Mouse (Mus musculus) C2C12 (cell line): Measurements from ENCODE around the gene Egfl8. TPM values are rescaled to one million over a fixed set of nuclear protein-coding genes. Genes with fewer than 3 reads are reported as not detected.
A peak's percentile ranks its signal among the peaks of the same experiment; 100 is the strongest.

ENCODE experiments used
- H3K27me3 ChIP-seq: one replicate; pipeline ENCODE4 v1.6.1; 2011; ENCODE audit not compliant: control insufficient read depth, insufficient read depth, insufficient read length
- H3K36me3 ChIP-seq: one replicate; pipeline ENCODE4 v1.6.1; 2011; ENCODE audit not compliant: control insufficient read depth, insufficient read depth
- H3K4me3 ChIP-seq: one replicate; pipeline ENCODE4 v1.5.1; 2011; ENCODE audit warnings: mild to moderate bottlenecking, control low read depth; ENCODE audit not compliant: poor library complexity, insufficient read depth, severe bottlenecking
- H3K79me2 ChIP-seq: one replicate; pipeline ENCODE4 v1.6.1; 2011; ENCODE audit not compliant: control insufficient read depth, insufficient read depth
- H3K79me3 ChIP-seq: one replicate; pipeline ENCODE4 v1.6.1; 2011; ENCODE audit warnings: low read depth, control low read depth
- H3ac ChIP-seq: one replicate; pipeline ENCODE3; 2011; ENCODE audit warnings: low read depth; ENCODE audit not compliant: control insufficient read depth, insufficient read length
- CEBPB ChIP-seq: IDR thresholded peaks from one replicate; pipeline ENCODE4 v1.6.1; 2011; ENCODE audit warnings: low read depth, mild to moderate bottlenecking, control low read depth, moderate library complexity
- CTCF ChIP-seq: IDR thresholded peaks from one replicate; pipeline ENCODE4 v1.5.1; 2011; ENCODE audit not compliant: control insufficient read depth, insufficient read depth, insufficient read length
- FOSL1 ChIP-seq: IDR thresholded peaks from one replicate; pipeline ENCODE4 v1.8.0; 2011; ENCODE audit warnings: mild to moderate bottlenecking, low read length; ENCODE audit not compliant: poor library complexity, insufficient read depth, severe bottlenecking
- MAX ChIP-seq: IDR thresholded peaks from one replicate; pipeline ENCODE4 v1.6.1; 2011; ENCODE audit warnings: mild to moderate bottlenecking, control low read depth
- MYOD1 ChIP-seq: IDR thresholded peaks from one replicate; pipeline ENCODE4 v1.6.1; 2011; ENCODE audit warnings: low read depth; ENCODE audit not compliant: control insufficient read depth, insufficient read length
- MYOG ChIP-seq: IDR thresholded peaks from one replicate; pipeline ENCODE4 v1.6.1; 2011; ENCODE audit not compliant: control insufficient read depth, insufficient read length; ENCODE audit errors: extremely low read depth
- USF1 ChIP-seq: IDR thresholded peaks from one replicate; pipeline ENCODE4 v1.6.1; 2011; ENCODE audit warnings: low read depth, mild to moderate bottlenecking, control low read depth, moderate library complexity
- polyA plus RNA-seq: library from polyadenylated mRNA; unstranded; fragments of >200 nt; fragmentation: generic; extraction: Trizol; gene quantifications from one replicate; pipeline ENCODE4 v1.2.1, GENCODE M21; 2012; ENCODE audit warnings: missing spikeins

Egfl8 gene
- polyA plus RNA-seq, 1 experiment = 0.22 TPM

- Histone ChIP-seq H3K79me2 (peaks cover 39% of the 10 kb centered on the region), H3K79me3 (peaks cover 23% of the 10 kb centered on the region), H3ac (no peak overlapping the region), H3K36me3 (peaks cover 12% of the 10 kb centered on the region), H3K27me3 (no peaks in the 10 kb centered on the region), H3K4me3 (no peak overlapping the region)
- TF ChIP-seq MYOD1 = no peak
- TF ChIP-seq MAX = no peak
These were observed 4.7 kb downstream of the Egfl8 start for GRCm38 (mm10) chr17:34611050-34611449.

GRCm38 (mm10) chr17:34607997-34608396 is 7.8 kb downstream of the Egfl8 start:
- no peak overlapping the region for H3K4me3 ChIP-seq
- H3K36me3 ChIP-seq = peaks cover 12% of the 10 kb centered on the region
- H3ac ChIP-seq = no peak overlapping the region
- TF ChIP-seq MAX = no peak
- peaks cover 23% of the 10 kb centered on the region for H3K79me3 ChIP-seq
- no peaks in the 10 kb centered on the region for H3K27me3 ChIP-seq
- H3K79me2 ChIP-seq = peaks cover 44% of the 10 kb centered on the region

- no peaks in the 10 kb centered on the region for H3K27me3 ChIP-seq
- TF ChIP-seq MAX (no peak), MYOD1 (no peak), CEBPB (no peak), CTCF (no peak), FOSL1 (no peak), MYOG (no peak), USF1 (no peak)
- peak overlapping the region; percentile 77 for H3ac ChIP-seq
- peaks cover 54% of the 10 kb centered on the region for H3K79me2 ChIP-seq
- H3K79me3 ChIP-seq = peaks cover 24% of the 10 kb centered on the region
- H3K36me3 ChIP-seq = peaks cover 6% of the 10 kb centered on the region
- H3K4me3 ChIP-seq = peak overlapping the region; percentile 84
These were observed 9.4 kb downstream of the Egfl8 start for GRCm38 (mm10) chr17:34606186-34607039.

- TF ChIP-seq MAX (no peak), CTCF (no peak), MYOG (no peak), MYOD1 (no peak), USF1 (no peak), FOSL1 (no peak), CEBPB (no peak)
- peaks cover 24% of the 10 kb centered on the region for H3K79me3 ChIP-seq
- peak overlapping the region; percentile 84 for H3K4me3 ChIP-seq
- peaks cover 4% of the 10 kb centered on the region for H3K36me3 ChIP-seq
- H3K79me2 ChIP-seq = peaks cover 54% of the 10 kb centered on the region
- peak overlapping the region; percentile 87 for H3ac ChIP-seq
- H3K27me3 ChIP-seq = no peaks in the 10 kb centered on the region
These were observed 10.2 kb downstream of the Egfl8 start for GRCm38 (mm10) chr17:34605609-34606008.

- peak overlapping the region; percentile 25 for H3K4me3 ChIP-seq
- TF ChIP-seq FOSL1 (no peak), CTCF (no peak)
- H3K27me3 ChIP-seq = no peaks in the 10 kb centered on the region
- H3K79me2 ChIP-seq = peaks cover 51% of the 10 kb centered on the region
- peaks cover 24% of the 10 kb centered on the region for H3K79me3 ChIP-seq
- H3ac ChIP-seq = peak overlapping the region; percentile 85
- peaks cover 4% of the 10 kb centered on the region for H3K36me3 ChIP-seq
These were observed 11.1 kb downstream of the Egfl8 start for GRCm38 (mm10) chr17:34604511-34605237.

GRCm38 (mm10) chr17:34604061-34604508 is 11.7 kb downstream of the Egfl8 start, which contains the start of gene Agpat1:
TSS of gene Agpat1 (plus strand) at chr17:34604262.
- Histone ChIP-seq H3K79me3 (peaks cover 24% of the 10 kb centered on the region), H3K4me3 (peak within 1 kb of the TSS; percentile 84), H3K36me3 (peaks cover 4% of the 10 kb centered on the region), H3K79me2 (peaks cover 45% of the 10 kb centered on the region), H3ac (peak within 1 kb of the TSS; percentile 85), H3K27me3 (no peaks in the 10 kb centered on the region)
- no peak for TF ChIP-seq MYOG
- TF ChIP-seq MAX = peak; percentile 11
- no peak for TF ChIP-seq CEBPB
- TF ChIP-seq USF1 = no peak
